Mouse (Mus musculus) T-helper 2 cell (primary cell): ENCODE results near the gene Endog.

Experiments used
- in situ Hi-C: fragments of 300-600 bp; cut with MboI, MseI; formaldehyde crosslinking; loops from one replicate; pipeline ENCODE4 v1.15.1; 2025; ENCODE audit warnings: high pct_unique_total_duplicates

The Endog gene

GRCm38 (mm10) chr2:30164340-30164932, 6.9 kb upstream of the Endog start:
- in situ Hi-C loops, result loop anchor here (5.0 kb wide), 1 partner anchor 57 kb away; no protein-coding TSS in a partner anchor

GRCm38 (mm10) chr2:30166677-30167076, 4.6 kb upstream of the Endog start:
- in situ Hi-C loops, result no loop called here

- in situ Hi-C loops, result loop anchor here (5.0 kb wide), 1 partner anchor 35 kb away; the partner anchor contains the start of gene Kyat1
Measured at GRCm38 (mm10) chr2:30171997-30172382, 697 bp downstream of the Endog start.

GRCm38 (mm10) chr2:30173541-30174240, 2.4 kb downstream of the Endog start:
- in situ Hi-C loops, result loop anchor here (5.0 kb wide), 1 partner anchor 34 kb away; the partner anchor contains the start of gene Kyat1

- in situ Hi-C loops, result loop anchor here (5.0 kb wide), 1 partner anchor 91 kb away; the partner anchor contains the start of gene Phyhd1
Measured at GRCm38 (mm10) chr2:30175897-30176296, 4.6 kb downstream of the Endog start.

- in situ Hi-C loops, result loop anchor here (5.0 kb wide), 1 partner anchor 91 kb away; the partner anchor contains the start of gene Phyhd1
Measured at GRCm38 (mm10) chr2:30176561-30176960, 5.3 kb downstream of the Endog start.

- in situ Hi-C loops, result loop anchor here (5.0 kb wide), 1 partner anchor 89 kb away; the partner anchor contains the start of gene Phyhd1
Measured at GRCm38 (mm10) chr2:30177700-30178675, 6.7 kb downstream of the Endog start, which contains the start of gene Spout1. Spout1 (minus strand) TSS chr2:30178459.

GRCm38 (mm10) chr2:30178711-30179110, 7.4 kb downstream of the Endog start:
- in situ Hi-C loops, result loop anchor here (5.0 kb wide), 1 partner anchor 89 kb away; the partner anchor contains the start of gene Phyhd1

- in situ Hi-C loops, result no loop called here
Measured at GRCm38 (mm10) chr2:30182424-30182823, 11.1 kb downstream of the Endog start.

- in situ Hi-C loops, result no loop called here
Measured at GRCm38 (mm10) chr2:30183721-30184120, 12.4 kb downstream of the Endog start.

- in situ Hi-C loops, result loop anchor here (5.0 kb wide), 1 partner anchor 42 kb away; no protein-coding TSS in a partner anchor
Measured at GRCm38 (mm10) chr2:30185276-30185675, 14.0 kb downstream of the Endog start.

GRCm38 (mm10) chr2:30185681-30186080, 14.4 kb downstream of the Endog start:
- in situ Hi-C loops, result loop anchor here (5.0 kb wide), 1 partner anchor 42 kb away; no protein-coding TSS in a partner anchor

- in situ Hi-C loops, result no loop called here
Measured at GRCm38 (mm10) chr2:30191790-30192580, 20.7 kb downstream of the Endog start.

- in situ Hi-C loops, result no loop called here
Measured at GRCm38 (mm10) chr2:30194656-30195055, 23.4 kb downstream of the Endog start.

- in situ Hi-C loops, result no loop called here
Measured at GRCm38 (mm10) chr2:30198021-30198420, 26.7 kb downstream of the Endog start.

- in situ Hi-C loops, result no loop called here
Measured at GRCm38 (mm10) chr2:30199984-30200383, 28.7 kb downstream of the Endog start.

- in situ Hi-C loops, result no loop called here
Measured at GRCm38 (mm10) chr2:30200388-30200925, 29.2 kb downstream of the Endog start.

GRCm38 (mm10) chr2:30203439-30203838, 32.1 kb downstream of the Endog start:
- in situ Hi-C loops, result no loop called here

- in situ Hi-C loops, result loop anchor here (5.0 kb wide), 1 partner anchor 33 kb away; the partner anchor contains the start of gene Endog
Measured at GRCm38 (mm10) chr2:30205255-30205628, 33.9 kb downstream of the Endog start.
